Mouse (Mus musculus) erythroblast, embryonic 14.5 days (primary cell): ENCODE measurements at regions not wholly inside any gene's neighbourhood (a gene's known extent, or its start where the extent isn't known, plus 50 kb on each side); places are given as distances from the start of the nearest gene placed in this dataset.

Source experiments
- GATA1 ChIP-seq: IDR thresholded peaks from 2 replicates; pipeline ENCODE4 v1.6.1; 2012; ENCODE audit warnings: low read length, inconsistent platforms, mixed read lengths
- TAL1 ChIP-seq: IDR thresholded peaks from 3 replicates; pipeline ENCODE4 v1.6.1; 2012; ENCODE audit warnings: low read length, inconsistent platforms, mixed read lengths

DNA sequence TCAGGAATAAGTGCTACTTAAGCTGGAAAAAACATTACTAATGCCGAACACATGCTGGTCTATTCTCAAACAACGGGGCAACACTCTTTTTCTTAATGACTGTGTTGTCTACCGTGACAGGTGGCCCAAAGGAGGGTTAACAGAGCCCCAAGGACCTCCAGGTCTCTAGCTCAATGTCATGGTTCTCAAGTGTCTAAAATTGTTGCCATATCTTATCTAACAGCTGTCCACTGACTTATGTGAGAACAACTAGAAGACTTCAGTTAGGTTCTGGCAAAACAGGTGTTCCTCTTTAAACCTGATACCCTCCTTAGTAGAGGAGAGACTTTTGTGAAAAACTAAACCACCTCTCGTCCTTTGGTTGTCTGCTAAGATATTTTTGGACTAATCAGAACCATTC is 257.4 kb upstream of the Tbl1xr1 start:
- TF ChIP-seq TAL1: no peak
- TF ChIP-seq GATA1: no peak
